Mouse (Mus musculus) midbrain, embryonic 16.5 days (tissue): Measurements from ENCODE around the gene Atxn7l2. TPM values are rescaled to one million over a fixed set of nuclear protein-coding genes. Genes with fewer than 3 reads are reported as not detected.

Experiments
- ATAC-seq: fragments of 200-750 bp; cut with Nextera tagmentation; 2 replicates; pipeline ENCODE4 v1.8.0; 2017; ENCODE audit warnings: moderate TSS enrichment
- H3K27ac ChIP-seq: fragments of 300-500 bp; sonication (generic); 2 replicates; pipeline ENCODE4 v1.5.1; 2014; ENCODE audit warnings: mild to moderate bottlenecking, low read length, mixed read lengths
- H3K27me3 ChIP-seq: fragments of 300-500 bp; sonication (generic); 2 replicates; pipeline ENCODE4 v1.6.1; 2014; ENCODE audit warnings: low read depth, low read length, mixed read lengths; ENCODE audit not compliant: control insufficient read depth, insufficient read depth
- H3K36me3 ChIP-seq: fragments of 300-500 bp; sonication (generic); 2 replicates; pipeline ENCODE4 v1.6.1; 2014; ENCODE audit warnings: mild to moderate bottlenecking, low read length, moderate library complexity, mixed read lengths; ENCODE audit not compliant: control insufficient read depth, insufficient read depth
- H3K4me1 ChIP-seq: fragments of 300-500 bp; sonication (generic); 2 replicates; pipeline ENCODE4 v1.6.1; 2014; ENCODE audit warnings: mild to moderate bottlenecking, low read length, mixed read lengths; ENCODE audit not compliant: control insufficient read depth, insufficient read depth
- H3K4me2 ChIP-seq: fragments of 300-500 bp; sonication (generic); 2 replicates; pipeline ENCODE4 v1.6.1; 2014; ENCODE audit warnings: mild to moderate bottlenecking, low read length, mixed read lengths
- H3K4me3 ChIP-seq: fragments of 300-500 bp; sonication (generic); 2 replicates; pipeline ENCODE4 v1.5.1; 2014; ENCODE audit warnings: low read depth, mild to moderate bottlenecking, low read length, moderate library complexity, mixed read lengths
- H3K9ac ChIP-seq: fragments of 300-500 bp; sonication (generic); 2 replicates; pipeline ENCODE4 v1.6.1; 2014; ENCODE audit warnings: low read depth, low read length, mixed read lengths
- H3K9me3 ChIP-seq: fragments of 300-500 bp; sonication (generic); replicated peaks from 2 replicates; pipeline ENCODE4 v1.6.1; 2014; ENCODE audit warnings: mild to moderate bottlenecking, low read length, mixed read lengths; ENCODE audit not compliant: control insufficient read depth, poor library complexity, severe bottlenecking
- WGBS: fragments of 180-500 bp; shearing (Covaris S2); extraction: QIAGEN DNeasy Blood & Tissue Kit; methylation state at CpG from one replicate; pipeline ENCODE4 v1.1.7; 2014; 5-methylcytosine and 5-hydroxymethylcytosine counted together
- polyA plus RNA-seq: library from polyadenylated mRNA; unstranded; fragments of >200 nt; fragmentation: Nextera tagmentation; extraction: Ambion mirVana; gene quantifications from 2 replicates; pipeline ENCODE4 v1.2.1, GENCODE M21; 2015

Atxn7l2 gene
- polyA plus RNA-seq, 1 experiment from 2014 or later: 23.0 TPM

DNA sequence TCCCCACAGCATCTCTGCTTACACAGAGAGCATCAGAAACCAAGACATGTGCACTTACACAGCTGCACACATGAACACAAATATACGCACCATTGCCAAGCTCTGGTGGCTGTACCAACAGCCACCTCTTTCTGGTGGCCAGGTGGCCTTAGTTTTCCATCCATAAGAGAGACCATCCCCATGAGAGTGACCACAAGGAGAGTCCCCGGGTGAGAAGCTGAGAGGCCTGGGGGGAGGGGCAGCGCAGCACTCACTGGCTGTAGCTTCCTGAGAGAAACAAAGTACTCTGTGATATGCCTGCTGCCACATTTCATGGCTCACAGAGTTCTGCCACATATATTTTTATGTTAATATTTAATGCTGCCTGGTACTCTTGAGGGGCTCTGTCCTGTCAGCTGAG lies 41.5 kb downstream of the Atxn7l2 start:
- H3K27me3 ChIP-seq: no peaks in the 10 kb centered on the region
- H3K9ac ChIP-seq: no peak overlapping the region
- ATAC-seq: no peak
- H3K27ac ChIP-seq: no peak overlapping the region
- no peak overlapping the region for H3K4me3 ChIP-seq
- H3K9me3 ChIP-seq: no peaks in the 10 kb centered on the region
- H3K4me2 ChIP-seq: no peak overlapping the region
- no peaks in the 10 kb centered on the region for H3K36me3 ChIP-seq
- H3K4me1 ChIP-seq: peaks cover 16% of the 10 kb centered on the region
- 50% methylated on average over 3 of the region's 3 CpGs for WGBS

DNA sequence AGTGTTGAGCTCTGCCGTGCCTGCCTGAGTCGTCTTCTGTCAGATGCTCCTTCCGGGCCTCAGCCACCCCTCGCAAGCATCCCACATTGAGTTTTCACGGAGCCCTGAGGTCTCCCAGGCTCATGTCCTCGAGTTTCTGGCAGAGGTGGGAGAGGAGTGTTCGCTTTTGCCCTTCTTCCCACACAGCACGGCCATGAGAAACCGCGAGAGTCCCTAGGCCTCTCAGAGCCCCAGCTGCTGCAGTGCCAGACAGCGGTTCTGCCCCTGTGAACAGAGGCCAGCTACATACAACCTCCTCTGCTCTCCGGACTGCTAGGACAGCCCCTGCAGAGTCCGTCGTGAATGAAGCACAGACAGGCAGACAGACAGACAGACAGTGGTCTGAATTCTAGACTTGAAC lies 43.2 kb downstream of the Atxn7l2 start:
- no peaks in the 10 kb centered on the region for H3K27me3 ChIP-seq
- no peak for ATAC-seq
- WGBS: 38% methylated on average over 14 of the region's 14 CpGs

GRCm38 (mm10) chr3:108166486-108167211 lies 44.1 kb downstream of the Atxn7l2 start:
- Histone ChIP-seq H3K4me3 (no peak overlapping the region), H3K9me3 (no peaks in the 10 kb centered on the region), H3K27ac (no peak overlapping the region), H3K4me2 (no peak overlapping the region), H3K27me3 (no peaks in the 10 kb centered on the region), H3K4me1 (peaks cover 16% of the 10 kb centered on the region), H3K9ac (no peak overlapping the region), H3K36me3 (no peaks in the 10 kb centered on the region)
- 5% methylated on average over 9 of the region's 11 CpGs for WGBS
- ATAC-seq: 0 out of 2 replicates have a peak, but pooled peaks have one; percentile 19

More for the DNA sequence above, 43.2 kb downstream of the Atxn7l2 start:
- no peak overlapping the region for H3K4me2 ChIP-seq
- H3K4me3 ChIP-seq: no peak overlapping the region
- no peak overlapping the region; the same call in 1 of the 2 replicates for H3K9ac ChIP-seq
- H3K27ac ChIP-seq: no peak overlapping the region
- no peaks in the 10 kb centered on the region for H3K9me3 ChIP-seq
- H3K4me1 ChIP-seq: peaks cover 16% of the 10 kb centered on the region
- no peaks in the 10 kb centered on the region for H3K36me3 ChIP-seq

DNA sequence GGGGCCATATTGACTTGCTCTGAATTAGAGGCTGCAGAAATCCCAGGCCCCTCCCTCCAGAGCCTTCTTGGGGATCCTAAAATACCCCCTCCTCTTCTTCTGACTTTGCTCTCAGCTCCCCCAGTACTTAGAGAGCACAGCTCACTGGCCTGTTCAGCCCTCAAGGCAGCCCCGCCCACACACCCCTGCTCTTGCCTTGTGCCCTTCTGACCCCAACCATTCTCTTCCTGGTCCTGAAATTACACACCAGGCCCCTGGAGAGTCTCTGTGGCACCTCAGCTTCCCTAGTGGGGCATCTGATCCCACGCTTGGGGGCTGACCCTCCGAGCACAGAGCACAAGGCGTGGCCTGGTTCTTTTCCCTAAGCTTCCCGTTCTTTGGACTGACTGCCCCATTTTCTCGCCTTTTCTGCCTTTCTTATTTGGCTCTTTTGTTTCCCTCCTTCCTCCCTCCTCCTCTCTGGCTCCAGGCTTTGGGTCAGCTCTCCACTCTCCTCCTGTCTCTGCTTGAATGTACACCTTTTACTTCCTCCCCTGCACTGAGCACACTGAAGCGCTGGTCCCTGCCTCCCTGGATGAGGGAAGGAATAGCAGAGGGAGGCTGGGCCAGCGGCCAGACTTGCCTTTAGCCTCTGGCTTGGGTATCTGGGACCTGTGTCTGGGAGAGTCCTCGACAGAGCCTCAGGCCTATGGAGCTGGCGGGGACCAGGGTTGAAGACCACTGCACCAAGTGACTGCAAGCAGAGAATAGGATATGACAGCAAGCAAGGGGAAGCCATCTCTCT lies 45.0 kb downstream of the Atxn7l2 start:
- no peak overlapping the region for H3K9ac ChIP-seq
- peaks cover 16% of the 10 kb centered on the region for H3K4me1 ChIP-seq
- H3K27me3 ChIP-seq: no peaks in the 10 kb centered on the region
- H3K4me2 ChIP-seq: no peak overlapping the region
- H3K27ac ChIP-seq: peak overlapping the region; percentile 68; the same call in 1 of the 2 replicates
- 25% methylated on average over 10 of the region's 10 CpGs for WGBS
- peak; percentile 37 for ATAC-seq
- no peaks in the 10 kb centered on the region for H3K36me3 ChIP-seq
- no peak overlapping the region for H3K4me3 ChIP-seq
- H3K9me3 ChIP-seq: no peaks in the 10 kb centered on the region

DNA sequence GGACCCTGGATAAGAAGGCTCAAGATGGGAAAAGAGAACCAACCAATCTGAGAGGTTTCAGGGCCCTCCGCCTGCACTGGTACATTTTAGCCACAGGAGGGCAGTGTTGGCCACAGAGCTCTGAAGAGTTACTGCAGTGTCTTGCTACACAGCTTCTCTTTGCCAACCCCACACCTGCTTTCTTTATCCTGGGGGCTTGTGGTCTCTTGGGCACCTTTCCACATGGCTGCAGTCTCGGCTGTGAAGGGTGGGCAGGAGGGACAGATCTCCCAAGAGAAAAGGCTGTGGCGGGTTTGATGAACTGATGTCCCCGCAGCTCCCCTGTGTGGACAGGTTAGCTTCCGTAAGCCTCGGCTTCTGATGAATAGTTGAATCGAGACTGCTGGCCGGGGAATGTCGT lies 45.9 kb downstream of the Atxn7l2 start:
- H3K27ac ChIP-seq: 0 out of 2 replicates have a peak overlapping the region, but pooled peaks have one; percentile 23
- 7% methylated on average over 9 of the region's 9 CpGs for WGBS
- peak overlapping the region; percentile 21 for H3K4me3 ChIP-seq
- peak overlapping the region; percentile 54 for H3K4me2 ChIP-seq
- ATAC-seq: peak; percentile 74
- no peaks in the 10 kb centered on the region for H3K36me3 ChIP-seq
- peaks cover 16% of the 10 kb centered on the region for H3K4me1 ChIP-seq
- H3K9ac ChIP-seq: peak overlapping the region; percentile 45
- no peaks in the 10 kb centered on the region for H3K27me3 ChIP-seq
- no peaks in the 10 kb centered on the region for H3K9me3 ChIP-seq

- ATAC-seq: no peak
- no peaks in the 10 kb centered on the region for H3K27me3 ChIP-seq
- peaks cover 16% of the 10 kb centered on the region for H3K4me1 ChIP-seq
- H3K27ac ChIP-seq: no peak overlapping the region
- H3K4me2 ChIP-seq: no peak overlapping the region
- no peak overlapping the region for H3K4me3 ChIP-seq
- no peak overlapping the region for H3K9ac ChIP-seq
- no peaks in the 10 kb centered on the region for H3K36me3 ChIP-seq
- 68% methylated on average over 5 of the region's 5 CpGs for WGBS
- H3K9me3 ChIP-seq: no peaks in the 10 kb centered on the region
Measured at GRCm38 (mm10) chr3:108164091-108164490, 46.6 kb downstream of the Atxn7l2 start.

DNA sequence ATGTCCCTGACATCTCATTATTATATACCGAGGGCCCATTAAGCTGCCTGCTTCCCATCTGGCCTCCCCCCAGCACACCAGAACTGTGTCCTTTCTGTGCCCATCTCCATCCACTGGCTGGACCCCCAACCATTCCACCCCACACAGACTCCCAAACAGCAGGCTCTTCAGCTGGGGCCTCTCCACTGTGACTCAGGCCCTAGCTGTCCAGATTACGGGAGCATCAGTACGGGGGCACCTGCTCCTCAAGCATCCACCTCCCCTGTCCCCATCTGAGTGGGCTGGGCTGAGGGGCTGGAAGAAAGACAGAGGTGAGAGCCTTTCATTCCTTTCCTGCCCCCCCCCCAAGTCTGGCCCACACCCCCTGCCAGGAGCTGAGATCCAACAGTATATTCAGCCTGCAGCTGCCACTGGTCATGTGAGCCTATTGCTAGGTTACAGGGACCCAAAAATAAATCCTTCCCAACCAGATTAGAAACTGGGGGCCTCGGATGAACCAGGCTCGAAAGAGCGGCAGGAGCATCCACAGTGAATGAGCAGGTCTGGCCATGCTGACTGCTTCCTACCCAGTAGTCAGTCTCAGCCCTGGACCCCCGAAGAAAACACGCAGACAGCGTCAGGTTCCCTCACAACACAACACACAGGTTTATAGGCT lies 52.2 kb downstream of the Atxn7l2 start:
- Histone ChIP-seq H3K36me3 (no peaks in the 10 kb centered on the region), H3K9ac (peak overlapping the region; percentile 47), H3K4me1 (peaks cover 10% of the 10 kb centered on the region), H3K27me3 (no peaks in the 10 kb centered on the region), H3K4me2 (no peak overlapping the region), H3K9me3 (no peaks in the 10 kb centered on the region), H3K4me3 (no peak overlapping the region), H3K27ac (peak overlapping the region; percentile 71)
- WGBS: 29% methylated on average over 9 of the region's 9 CpGs
- peak; percentile 53 for ATAC-seq

DNA sequence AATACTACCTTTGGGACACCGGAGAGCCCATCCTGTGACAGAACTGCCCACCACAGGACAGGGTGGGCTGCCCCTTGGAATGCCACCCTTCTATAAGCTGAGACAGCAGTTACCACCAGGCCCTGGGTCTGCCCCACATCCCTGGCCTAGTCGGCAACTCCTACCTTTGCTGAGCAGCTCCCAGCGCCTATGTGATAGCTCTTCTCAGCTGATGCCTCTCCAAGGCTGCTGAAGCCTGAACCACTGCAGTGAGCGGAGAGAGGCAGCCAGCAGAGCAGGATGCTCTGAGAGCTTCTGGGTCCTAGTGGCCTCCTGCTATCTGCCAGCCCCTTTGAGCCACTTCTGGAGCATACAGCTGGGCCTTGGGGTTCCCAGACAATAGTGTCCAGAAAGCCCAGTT lies 56.1 kb downstream of the Atxn7l2 start, which contains the start of gene Gpr61:
TSS of gene Gpr61 (minus strand) at position 227 of the 400 bp plus-strand sequence.
- 43% methylated on average over 4 of the region's 4 CpGs for WGBS
- H3K27me3 ChIP-seq: no peaks in the 10 kb centered on the region
- H3K4me1 ChIP-seq: peaks cover 13% of the 10 kb centered on the region
- H3K4me2 ChIP-seq: peak within 1 kb of the TSS; percentile 49
- H3K9ac ChIP-seq: peak within 1 kb of the TSS; percentile 72
- peak within 1 kb of the TSS; percentile 64 for H3K27ac ChIP-seq
- no peaks in the 10 kb centered on the region for H3K36me3 ChIP-seq
- peak within 1 kb of the TSS; percentile 44 for H3K4me3 ChIP-seq
- H3K9me3 ChIP-seq: no peaks in the 10 kb centered on the region
- ATAC-seq: peak; percentile 52
